Mouse (Mus musculus) liver, embryonic 14.5 days (tissue): ENCODE results near the gene Tbc1d10a.

ENCODE experiments used
- CTCF ChIP-seq: IDR thresholded peaks from 2 replicates; pipeline ENCODE4 v1.5.1; 2016; ENCODE audit warnings: antibody characterized with exemption, low read depth, control low read depth
- EP300 ChIP-seq: IDR thresholded peaks from 2 replicates; pipeline ENCODE4 v1.6.1; 2016; ENCODE audit warnings: antibody characterized with exemption, low read depth

DNA sequence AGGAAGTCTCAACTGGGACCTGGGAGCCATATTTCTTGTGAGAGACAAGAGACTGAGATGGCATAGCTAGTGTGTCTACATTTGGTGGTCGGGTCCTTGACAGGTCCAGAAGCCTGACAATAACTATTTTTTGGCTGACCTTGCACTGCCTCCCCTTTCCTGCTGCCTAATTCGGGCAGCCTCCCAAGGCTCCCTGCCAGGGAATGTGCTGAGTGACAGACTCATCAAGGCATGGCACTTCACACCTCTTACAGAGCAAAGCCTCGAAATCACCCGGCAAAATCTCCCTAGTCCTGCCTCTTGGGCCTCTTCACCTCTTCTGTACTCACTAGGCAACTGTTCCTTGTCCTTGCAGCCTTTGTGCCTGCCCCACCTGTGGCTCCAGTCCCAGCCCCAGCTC is 8.9 kb upstream of the Tbc1d10a start:
- TF ChIP-seq CTCF = no peak
- TF ChIP-seq EP300 = no peak
